12 mouse cellular contexts compared by ENCODE assay signal in genomic region chr19:6226135-6226534, GRCm38 (mm10). TPM values are rescaled to one million over a fixed set of nuclear protein-coding genes. Genes with fewer than 3 reads are reported as not detected.
DNase-seq lines count a peak whose midpoint lies in the region; ATAC-seq and TF ChIP-seq lines count a peak whose summit lies in the region.
"Had no signal": no experiment of that assay in that cellular context is flagged by ENCODE, and none has a peak within 500 bp of the region (broad histone marks: within the 10 kb centered on the region; RNA-seq: fewer than 3 reads in every experiment).

Gene Gpha2, plus strand, starts transcription at chr19:6226380.

- ATAC-seq in lung, embryonic 16.5 days (ENCODE audit: low read depth), result peak; percentile 52; the same call in 1 of the 2 replicates
- ATAC-seq in embryonic facial prominence, embryonic 14.5 days (ENCODE audit: low read depth), result peak; percentile 55; the same call in 1 of the 2 replicates
- peak; percentile 24; the same call in 1 of the 2 replicates for ATAC-seq in stomach, embryonic 15.5 days (ENCODE audit: insufficient read depth, low FRiP score, low read depth)
- ATAC-seq in forebrain, embryonic 13.5 days, result no peak
- no peak for ATAC-seq in megakaryocyte, adult 5-6 weeks (ENCODE audit: poor library complexity, severe bottlenecking)
- ATAC-seq: activated CD4-positive, CD25-positive, alpha-beta regulatory T cell, adult 4 months had no signal

- no peaks in the 10 kb centered on the region for H3K9me3 ChIP-seq in lung, embryonic 16.5 days (ENCODE audit: control insufficient read depth, low read length)
- H3K9me3 ChIP-seq in embryonic facial prominence, embryonic 14.5 days (ENCODE audit: control insufficient read depth, low read length), result no peaks in the 10 kb centered on the region
- no peaks in the 10 kb centered on the region for H3K9me3 ChIP-seq in stomach, embryonic 15.5 days
- H3K9me3 ChIP-seq in forebrain, embryonic 13.5 days (replicated peaks), result no peaks in the 10 kb centered on the region
- H3K9me3 ChIP-seq: megakaryocyte, embryonic 14.5 days had no signal

- DNase-seq in lung, adult 2 months, result no peak
- no peak for DNase-seq in adrenal gland, adult 8-10 months
- peak; percentile 74 for DNase-seq in embryonic facial prominence, embryonic 14.5 days (ENCODE audit: low spot score)
- DNase-seq: cerebellum, postnatal 36 days; kidney, postnatal 14 days had no signal

- WGBS in lung, embryonic 16.5 days, result 20% methylated on average over 2 of the region's 2 CpGs
- 51% methylated on average over 2 of the region's 2 CpGs for WGBS in lung, adult 2 months
- 17% methylated on average over 2 of the region's 2 CpGs for WGBS in embryonic facial prominence, embryonic 14.5 days
- WGBS in stomach, embryonic 15.5 days, result 15% methylated on average over 2 of the region's 2 CpGs
- WGBS in forebrain, embryonic 13.5 days, result 7% methylated on average over 2 of the region's 2 CpGs

- H3K36me3 ChIP-seq in lung, embryonic 16.5 days (ENCODE audit: control insufficient read depth, insufficient read depth, low read length), result peaks cover 8% of the 10 kb centered on the region
- H3K36me3 ChIP-seq in embryonic facial prominence, embryonic 14.5 days (ENCODE audit: control insufficient read depth, insufficient read depth, low read length), result peaks cover 43% of the 10 kb centered on the region
- H3K36me3 ChIP-seq in stomach, embryonic 15.5 days, result peaks cover 20% of the 10 kb centered on the region
- H3K36me3 ChIP-seq in forebrain, embryonic 13.5 days (ENCODE audit: poor library complexity, severe bottlenecking), result peaks cover 45% of the 10 kb centered on the region

- no peak within 1 kb of the TSS for H3K27ac ChIP-seq in lung, embryonic 16.5 days (ENCODE audit: low read length)
- H3K27ac ChIP-seq in embryonic facial prominence, embryonic 14.5 days (replicated peaks; ENCODE audit: low read depth, low read length), result no peak within 1 kb of the TSS; the same call in 1 of the 2 replicates
- H3K27ac ChIP-seq in stomach, embryonic 15.5 days, result no peak within 1 kb of the TSS
- H3K27ac ChIP-seq in forebrain, embryonic 13.5 days, result no peak within 1 kb of the TSS

- no peaks in the 10 kb centered on the region for H3K4me1 ChIP-seq in lung, embryonic 16.5 days (replicated peaks; ENCODE audit: control insufficient read depth, insufficient read depth, low read length)
- no peaks in the 10 kb centered on the region for H3K4me1 ChIP-seq in lung, adult 2 months (ENCODE audit: control insufficient read depth, insufficient read depth, low read length)
- H3K4me1 ChIP-seq in embryonic facial prominence, embryonic 14.5 days (ENCODE audit: control insufficient read depth, insufficient read depth, low read length), result no peaks in the 10 kb centered on the region
- H3K4me1 ChIP-seq in stomach, embryonic 15.5 days, result no peaks in the 10 kb centered on the region
- H3K4me1 ChIP-seq in forebrain, embryonic 13.5 days, result no peaks in the 10 kb centered on the region

- TF ChIP-seq POLR2A in lung, adult 2 months (IDR thresholded peaks at IDR 0.05; ENCODE audit: borderline replicate concordance, extremely low read depth, low read depth, low read length), result no peak

- H3K4me3 ChIP-seq in lung, embryonic 16.5 days (ENCODE audit: low read length), result no peak within 1 kb of the TSS
- no peak within 1 kb of the TSS for H3K4me3 ChIP-seq in lung, adult 2 months (replicated peaks; ENCODE audit: extremely low read depth, low read depth, low read length)
- no peak within 1 kb of the TSS for H3K4me3 ChIP-seq in embryonic facial prominence, embryonic 14.5 days (ENCODE audit: low read depth, low read length)
- H3K4me3 ChIP-seq in stomach, embryonic 15.5 days (replicated peaks), result no peak within 1 kb of the TSS
- H3K4me3 ChIP-seq in forebrain, embryonic 13.5 days, result no peak within 1 kb of the TSS
- H3K4me3 ChIP-seq: megakaryocyte, embryonic 14.5 days had no signal

- no peak for TF ChIP-seq CTCF in lung, adult 2 months (IDR thresholded peaks at IDR 0.05; ENCODE audit: insufficient read depth, low read length)

- H3K27me3 ChIP-seq in lung, embryonic 16.5 days (ENCODE audit: control insufficient read depth, insufficient read depth, low read depth, low read length), result no peaks in the 10 kb centered on the region
- H3K27me3 ChIP-seq in embryonic facial prominence, embryonic 14.5 days (replicated peaks; ENCODE audit: control insufficient read depth, insufficient read depth, low read length), result no peaks in the 10 kb centered on the region
- H3K27me3 ChIP-seq in stomach, embryonic 15.5 days (replicated peaks), result no peaks in the 10 kb centered on the region
- no peaks in the 10 kb centered on the region for H3K27me3 ChIP-seq in forebrain, embryonic 13.5 days

- H3K4me2 ChIP-seq in lung, embryonic 16.5 days (ENCODE audit: low read depth, low read length), result no peak within 1 kb of the TSS
- H3K4me2 ChIP-seq in embryonic facial prominence, embryonic 14.5 days (ENCODE audit: low read depth, low read length), result no peak within 1 kb of the TSS
- no peak within 1 kb of the TSS for H3K4me2 ChIP-seq in stomach, embryonic 15.5 days
- H3K4me2 ChIP-seq in forebrain, embryonic 13.5 days, result no peak within 1 kb of the TSS

- H3K9ac ChIP-seq in lung, embryonic 16.5 days (ENCODE audit: low read length), result no peak within 1 kb of the TSS
- H3K9ac ChIP-seq in embryonic facial prominence, embryonic 14.5 days (ENCODE audit: low read depth, low read length), result no peak within 1 kb of the TSS
- H3K9ac ChIP-seq in stomach, embryonic 15.5 days, result no peak within 1 kb of the TSS
- no peak within 1 kb of the TSS for H3K9ac ChIP-seq in forebrain, embryonic 13.5 days

RNA-seq across cellular contexts. Expression of gene Gpha2, which starts in this region (rescaled TPM):
- polyA plus RNA-seq in lung, embryonic 16.5 days (2015; fragmentation: Nextera tagmentation; extraction: Ambion mirVana), result 0.63 and 0.88 TPM in 2 replicates
- polyA plus RNA-seq in lung, adult 2 months (2012; rRNA removed), result 1.7 and 2.6 TPM in 2 replicates
- total RNA-seq in adrenal gland, adult 8-10 months (2022), result 10 to 100 TPM; 23.4 to 37.6 (median 29.4) TPM
- polyA plus RNA-seq in embryonic facial prominence, embryonic 14.5 days (2014; fragmentation: Nextera tagmentation; extraction: Ambion mirVana), result 3.3 and 4.1 TPM in 2 replicates
- polyA plus RNA-seq in stomach, embryonic 15.5 days (2015; fragmentation: Nextera tagmentation; extraction: Ambion mirVana), result 0.62 TPM in 2 replicates
- polyA plus RNA-seq in forebrain, embryonic 13.5 days (2015; fragmentation: Nextera tagmentation; extraction: Ambion mirVana), result 0.31 TPM in 1 of 2 replicates, not detected in the other
- not detected in 2 replicates for total RNA-seq in megakaryocyte, adult 5-6 weeks (2015)
- not detected in 2 replicates for total RNA-seq in megakaryocyte, adult 5-6 weeks (2017)
- total RNA-seq: heart, adult 8-10 months had no signal
- polyA plus RNA-seq: activated CD4-positive, CD25-positive, alpha-beta regulatory T cell, adult 4 months had no signal

Comparison
In these comparisons a context has a peak if more than half of its experiments do, and no peak if none do; other contexts are left out.
1. RNA of gene Gpha2 (total RNA-seq): 23.4 to 37.6 TPM in adrenal gland, adult 8-10 months; not detected in megakaryocyte, adult 5-6 weeks; every median in the first group is over 10 times any median in the second.
2. Peak in ATAC-seq in lung, embryonic 16.5 days; RNA of the gene not detected or under 1 TPM.
3. Peak in ATAC-seq in stomach, embryonic 15.5 days; RNA of the gene not detected or under 1 TPM.